Mouse (Mus musculus): ENCODE results near the gene Slc11a1. TPM values are rescaled to one million over a fixed set of nuclear protein-coding genes. Genes with fewer than 3 reads are reported as not detected.

Gene Slc11a1
- polyA plus RNA-seq (2012; rRNA removed) = 2.4 and 3.0 TPM in 2 replicates

DNA sequence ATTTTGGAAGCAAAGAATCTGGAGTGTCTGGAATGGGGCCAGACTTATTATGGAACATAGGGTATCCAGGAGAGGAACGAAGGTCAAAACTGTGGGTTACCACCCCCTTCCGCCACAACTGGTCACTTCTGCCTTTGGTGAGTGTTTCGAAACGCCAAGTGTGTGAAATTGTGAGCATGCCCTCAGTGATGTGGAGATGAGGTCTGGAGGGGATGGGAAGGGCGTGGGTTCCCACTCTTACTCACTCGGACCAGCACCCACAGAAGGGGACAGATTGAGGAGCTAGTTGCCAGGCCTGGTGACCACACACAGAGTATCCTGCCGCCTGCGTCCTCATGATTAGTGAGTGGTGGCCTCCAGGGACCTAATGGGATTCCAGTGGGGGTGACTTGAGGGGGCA is at the start of gene Slc11a1:
Gene Slc11a1 (plus strand): TSS at position 216 of the 400 bp plus-strand sequence.

GRCm38 (mm10) chr1:74361812-74362211 is 13.2 kb upstream of the Slc11a1 start, which contains the start of gene Catip:
Gene Catip (plus strand): TSS chr1:74362108.

DNA sequence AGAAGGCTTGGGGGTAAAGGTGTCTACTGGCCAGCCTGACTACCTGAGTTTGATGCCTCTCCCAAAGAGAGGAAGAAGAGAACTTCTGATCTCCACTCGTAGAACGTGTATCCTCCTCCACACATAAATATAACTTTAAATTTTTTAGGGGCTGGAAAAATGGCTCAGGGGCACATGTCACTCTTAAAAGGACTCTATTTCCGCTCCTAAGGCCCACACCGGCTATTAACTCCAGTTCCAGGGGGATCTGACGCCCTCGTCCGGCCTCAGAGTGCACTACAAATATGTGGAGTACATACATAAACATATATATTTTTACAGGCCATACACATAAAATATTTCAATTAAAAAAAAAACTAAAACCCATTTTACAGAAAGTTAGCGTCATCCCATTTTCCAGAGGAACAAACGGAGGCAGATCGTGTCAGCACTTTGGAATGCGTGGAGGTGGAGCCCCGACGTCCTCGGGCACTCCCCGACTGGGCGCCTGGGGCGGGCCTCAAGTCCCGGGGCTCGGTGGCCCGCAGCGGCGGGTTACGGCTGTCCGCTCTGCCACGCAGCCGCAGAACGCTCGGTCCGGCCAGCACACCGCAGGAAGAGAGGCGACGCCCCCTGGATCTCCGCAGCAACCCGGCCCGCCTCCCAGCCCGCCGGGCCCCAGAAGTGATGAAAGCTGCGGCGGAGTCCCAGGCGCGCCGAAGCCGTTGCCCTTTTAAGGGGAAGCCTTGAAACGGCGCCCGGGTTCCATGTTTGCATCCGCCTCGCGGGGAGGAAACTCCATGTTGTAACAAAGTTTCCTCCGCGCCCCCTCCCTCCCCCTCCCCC is 16.1 kb downstream of the Slc11a1 start, which contains the start of gene Ctdsp1:
Gene Ctdsp1 (plus strand): TSS at position 586 of the 825 bp plus-strand sequence.

GRCm38 (mm10) chr1:74408589-74409504 is 33.9 kb downstream of the Slc11a1 start, which contains the start of gene Vil1:
Gene Vil1 (plus strand): TSS chr1:74409376.

Other genes with a start within 250 kb of the Slc11a1 start
- 0.81 and 0.89 TPM in 2 replicates for gene Rufy4, start 249.7 kb upstream of the Slc11a1 start, polyA plus RNA-seq (2012; rRNA removed)
- 0.06 and 0.10 TPM in 2 replicates for gene Cxcr2, start 221.2 kb upstream of the Slc11a1 start, polyA plus RNA-seq (2012; rRNA removed)
- not detected in 2 replicates for gene Cxcr1, start 180.6 kb upstream of the Slc11a1 start, polyA plus RNA-seq (2012; rRNA removed)
- gene Arpc2, start 139.1 kb upstream of the Slc11a1 start, polyA plus RNA-seq (2012; rRNA removed) = 132 and 211 TPM in 2 replicates
- 0.19 and 0.40 TPM in 2 replicates for gene Gpbar1, start 96.6 kb upstream of the Slc11a1 start, polyA plus RNA-seq (2012; rRNA removed)
- 157 and 243 TPM in 2 replicates for gene Aamp, start 90.5 kb upstream of the Slc11a1 start, polyA plus RNA-seq (2012; rRNA removed)
- gene Pnkd, start 90.3 kb upstream of the Slc11a1 start, polyA plus RNA-seq (2012; rRNA removed) = 43.6 and 50.9 TPM in 2 replicates
- gene Tmbim1, start 69.6 kb upstream of the Slc11a1 start, polyA plus RNA-seq (2012; rRNA removed) = 2.8 and 7.5 TPM in 2 replicates
- gene Catip, start 13.1 kb upstream of the Slc11a1 start, polyA plus RNA-seq (2012; rRNA removed) = 0.85 and 1.5 TPM in 2 replicates
- 45.6 and 69.4 TPM in 2 replicates for gene Ctdsp1, start 16.3 kb downstream of the Slc11a1 start, polyA plus RNA-seq (2012; rRNA removed)
- gene Vil1, start 34.2 kb downstream of the Slc11a1 start, polyA plus RNA-seq (2012; rRNA removed) = 0.14 and 0.15 TPM in 2 replicates
- 54.9 and 74.0 TPM in 2 replicates for gene Cnot9, start 130.9 kb downstream of the Slc11a1 start, polyA plus RNA-seq (2012; rRNA removed)
- gene Plcd4, start 167.7 kb downstream of the Slc11a1 start, polyA plus RNA-seq (2012; rRNA removed) = 0.37 and 0.67 TPM in 2 replicates
- 15.2 and 20.2 TPM in 2 replicates for gene Usp37, start 169.1 kb downstream of the Slc11a1 start, polyA plus RNA-seq (2012; rRNA removed)
- 12.1 and 21.0 TPM in 2 replicates for gene Zfp142, start 213.1 kb downstream of the Slc11a1 start, polyA plus RNA-seq (2012; rRNA removed)
- gene Bcs1l, start 213.1 kb downstream of the Slc11a1 start, polyA plus RNA-seq (2012; rRNA removed) = 16.8 and 17.9 TPM in 2 replicates
- gene Rnf25, start 226.2 kb downstream of the Slc11a1 start, polyA plus RNA-seq (2012; rRNA removed) = 82.2 and 101 TPM in 2 replicates
- 14.3 and 14.7 TPM in 2 replicates for gene Stk36, start 226.2 kb downstream of the Slc11a1 start, polyA plus RNA-seq (2012; rRNA removed)

Measured in central nervous system, embryonic 11.5 days (tissue).